Mouse (Mus musculus): ENCODE results near the gene Pigu.

Gene Pigu

GRCm38 (mm10) chr2:155356971-155357591, at the start of gene Pigu:
Gene Pigu, minus strand, starts transcription at chr2:155357430.
- ChIA-PET CTCF (interaction anchor here in 2 of 4 experiments (0.7 to 1.7 kb wide), 4 partner anchors 25 to 161 kb away, joined by 4 to 7 read pairs (median 6); partner anchors contain the start of genes Acss2 (in 1 of the 2) and Ggt7 (in 1 of the 2)), POLR2A (interaction anchor here in 3 of 4 experiments (0.5 to 5.7 kb wide), 17 partner anchors 9 to 272 kb away, joined by 3 to 31 read pairs (median 4); partner anchors contain the start of genes Trp53inp2 (in 2 of the 3) and Map1lc3a (in 1 of the 3))

GRCm38 (mm10) chr2:155404635-155405034, 47.4 kb upstream of the Pigu start:
- ChIA-PET POLR2A (interaction anchor here in 3 of 4 experiments (0.8 to 1.4 kb wide), 6 partner anchors 12 to 47 kb away, joined by 3 to 5 read pairs (median 3); partner anchors contain the start of gene Pigu (in 1 of the 3)), CTCF (interaction anchor here in 1 of 4 experiments (1.0 kb wide), 1 partner anchor 113 kb away, joined by 3 read pairs; the partner anchor contains the start of genes Acss2 and Ggt7)

DNA sequence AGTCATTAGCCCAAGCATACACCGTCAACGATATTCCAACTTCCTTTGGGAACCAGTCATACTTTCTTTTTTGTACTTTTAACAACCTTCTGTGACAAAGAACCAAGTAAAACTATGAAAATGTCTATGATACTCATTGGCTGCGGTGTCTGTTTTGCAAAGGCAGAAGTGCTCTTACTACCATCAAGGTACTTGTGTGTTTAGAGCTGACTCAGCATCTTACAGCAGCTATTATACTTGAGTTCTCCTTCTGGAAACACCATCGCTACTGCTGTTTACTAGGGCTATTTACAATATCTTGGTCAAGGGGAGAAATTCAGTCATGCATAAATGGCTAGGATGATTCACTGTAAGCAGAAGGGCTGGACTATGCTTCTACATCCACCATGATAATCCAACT, 44.7 kb upstream of the Pigu start:
- ChIA-PET POLR2A (interaction anchor here in 1 of 4 experiments (0.6 to 1.9 kb wide), 3 partner anchors 11 to 683 kb away, joined by 3 to 5 read pairs (median 3); no protein-coding TSS in a partner anchor), CTCF (no interaction called here)

- ChIA-PET POLR2A (interaction anchor here in 2 of 4 experiments (0.5 to 1.9 kb wide), 4 partner anchors 9 to 974 kb away, joined by 3 to 9 read pairs (median 4); partner anchors contain the start of gene Trp53inp2 (in 1 of the 2)), CTCF (interaction anchor here in 1 of 4 experiments (0.6 kb wide), 1 partner anchor 15 kb away, joined by 8 read pairs; no protein-coding TSS in a partner anchor)
Observed at GRCm38 (mm10) chr2:155400276-155400675, 43.0 kb upstream of the Pigu start.

DNA sequence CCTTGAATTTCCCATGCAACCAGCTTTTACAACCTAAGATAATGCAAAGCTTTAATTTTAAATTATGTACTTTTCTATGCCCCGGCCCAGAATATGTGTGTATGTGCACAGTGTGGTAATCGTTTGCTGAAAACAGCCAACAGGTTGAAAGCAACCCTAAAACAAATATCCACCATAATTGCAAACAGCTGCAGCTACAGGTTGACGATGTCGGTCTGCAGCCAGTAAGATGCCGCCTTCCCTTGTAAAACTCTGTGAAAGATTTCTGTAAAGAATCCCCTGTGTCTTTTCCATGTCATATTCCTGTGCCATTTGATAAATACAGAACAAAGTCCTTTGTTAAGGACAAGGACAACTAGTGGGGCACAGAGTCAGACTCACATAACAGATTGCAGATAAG, 37.4 kb upstream of the Pigu start:
- POLR2A ChIA-PET: interaction anchor here in 1 of 4 experiments (0.6 kb wide), 2 partner anchors 39 to 57 kb away, joined by 3 to 4 read pairs; no protein-coding TSS in a partner anchor
- CTCF ChIA-PET: no interaction called here

DNA sequence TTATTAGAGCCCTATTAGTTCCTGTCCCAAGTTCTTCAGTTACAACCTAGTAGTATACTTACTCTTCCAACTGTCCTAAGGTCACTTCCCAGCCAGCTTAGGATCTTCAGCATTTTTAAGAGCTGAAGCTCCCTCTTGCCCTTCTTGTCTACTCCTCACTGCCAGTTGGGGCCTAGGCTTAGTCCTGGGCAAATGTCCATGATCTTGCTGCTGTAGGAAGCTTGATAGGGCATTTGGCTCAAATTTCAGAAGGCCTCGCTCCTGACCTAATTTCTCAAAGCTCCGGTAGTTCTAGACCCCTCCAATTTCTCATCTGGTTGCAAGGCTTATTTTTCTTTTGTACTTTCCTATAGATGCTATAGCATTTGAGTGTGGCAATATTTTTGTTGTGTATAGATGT, 31.3 kb upstream of the Pigu start:
- CTCF ChIA-PET: no interaction called here
- POLR2A ChIA-PET: interaction anchor here in 1 of 4 experiments (0.6 to 1.7 kb wide), 4 partner anchors 19 to 1720 kb away, joined by 3 to 4 read pairs (median 3); no protein-coding TSS in a partner anchor

DNA sequence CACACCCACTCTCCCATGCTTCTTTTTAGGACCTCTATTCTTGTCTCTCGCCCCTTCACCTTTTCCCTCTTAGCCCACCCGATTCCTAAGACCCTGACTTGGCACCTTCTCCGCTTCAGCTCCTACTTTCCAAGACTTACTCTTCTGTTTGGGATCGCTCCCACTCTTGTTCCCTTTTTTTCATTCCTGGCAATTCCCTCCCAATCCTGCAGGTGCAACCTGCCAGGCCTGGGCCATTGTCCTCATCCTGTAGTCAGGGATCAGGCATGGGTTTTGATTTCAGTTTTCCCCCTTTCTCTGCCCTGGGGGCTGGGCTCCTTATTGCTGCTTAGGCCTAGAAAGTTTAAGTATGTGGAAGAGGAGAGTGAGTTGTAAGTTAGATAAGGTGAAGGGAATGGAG, 29.8 kb upstream of the Pigu start:
- ChIA-PET CTCF (no interaction called here), POLR2A (interaction anchor here in 3 of 4 experiments (0.6 to 1.7 kb wide), 7 partner anchors 12 to 335 kb away, joined by 3 to 4 read pairs (median 3); partner anchors contain the start of gene Pigu (in 1 of the 3))

GRCm38 (mm10) chr2:155386534-155386899, 29.3 kb upstream of the Pigu start:
- CTCF ChIA-PET: interaction anchor here in 2 of 4 experiments (1.4 to 2.3 kb wide), 2 partner anchors 114 to 241 kb away, joined by 4 to 11 read pairs; no protein-coding TSS in a partner anchor
- POLR2A ChIA-PET: interaction anchor here in 2 of 4 experiments (1.0 to 1.7 kb wide), 3 partner anchors 13 to 34 kb away, joined by 3 to 4 read pairs (median 4); partner anchors contain the start of gene Pigu (in 1 of the 2)

DNA sequence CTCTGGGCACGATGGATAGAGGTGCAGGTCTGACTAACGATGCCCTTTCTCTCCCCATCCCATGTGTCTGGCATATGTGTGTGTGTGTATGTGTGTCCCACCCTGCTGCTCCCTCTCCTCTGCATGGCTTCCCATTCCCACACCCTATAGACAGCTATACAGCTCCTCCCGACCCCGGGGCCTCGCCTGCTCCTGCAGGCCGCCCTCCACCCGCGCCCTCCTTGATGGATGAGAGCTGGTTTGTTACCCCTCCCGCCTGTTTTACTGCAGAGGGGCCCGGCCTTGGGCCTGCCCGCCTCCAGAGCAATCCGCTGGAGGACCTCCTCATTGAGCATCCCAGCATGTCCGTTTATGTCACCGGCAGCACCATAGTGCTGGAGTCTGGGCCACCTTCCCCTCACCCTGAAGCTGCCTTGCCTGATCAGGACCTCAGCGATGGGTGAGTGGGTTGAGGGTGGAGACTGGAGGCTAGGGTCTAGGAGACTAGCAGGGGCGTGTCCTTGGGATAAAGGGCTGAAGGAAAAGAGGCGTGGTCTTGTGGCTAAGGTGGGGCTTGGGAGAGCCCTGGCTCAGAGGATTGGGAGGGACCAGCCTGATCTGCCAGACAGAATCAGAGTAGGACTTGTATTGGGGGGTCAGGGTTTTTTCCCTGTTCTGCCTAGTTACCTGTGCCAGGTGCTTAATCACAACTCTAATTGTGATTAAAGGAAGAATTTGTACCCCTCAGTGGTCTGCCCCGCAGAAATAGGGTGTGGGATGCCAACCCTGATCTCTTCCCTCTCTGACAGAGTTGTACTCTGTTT, 28.7 kb upstream of the Pigu start:
- ChIA-PET POLR2A (interaction anchor here in 3 of 4 experiments (0.6 to 1.9 kb wide), 9 partner anchors 10 to 304 kb away, joined by 3 to 5 read pairs (median 3); partner anchors contain the start of gene Pigu (in 1 of the 3)), CTCF (interaction anchor here (0.5 to 2.3 kb wide), 9 partner anchors 29 to 658 kb away, joined by 3 to 11 read pairs (median 5); partner anchors contain the start of genes Map1lc3a (in 1 of the 4), Pigu (in 1 of the 4) and Raly (in 1 of the 4))

GRCm38 (mm10) chr2:155385090-155385489, 27.9 kb upstream of the Pigu start:
- CTCF ChIA-PET: interaction anchor here (0.6 to 2.3 kb wide), 35 partner anchors 14 to 672 kb away, joined by 3 to 12 read pairs (median 4); partner anchors contain the start of genes Map1lc3a (in 3 of the 4), Pigu (in 2 of the 4), Dynlrb1 (in 1 of the 4) and Raly (in 1 of the 4)
- POLR2A ChIA-PET: interaction anchor here in 3 of 4 experiments (0.5 to 1.9 kb wide), 20 partner anchors 11 to 658 kb away, joined by 3 to 5 read pairs (median 3); partner anchors contain the start of genes Dynlrb1 (in 1 of the 3) and Map1lc3a (in 1 of the 3)

DNA sequence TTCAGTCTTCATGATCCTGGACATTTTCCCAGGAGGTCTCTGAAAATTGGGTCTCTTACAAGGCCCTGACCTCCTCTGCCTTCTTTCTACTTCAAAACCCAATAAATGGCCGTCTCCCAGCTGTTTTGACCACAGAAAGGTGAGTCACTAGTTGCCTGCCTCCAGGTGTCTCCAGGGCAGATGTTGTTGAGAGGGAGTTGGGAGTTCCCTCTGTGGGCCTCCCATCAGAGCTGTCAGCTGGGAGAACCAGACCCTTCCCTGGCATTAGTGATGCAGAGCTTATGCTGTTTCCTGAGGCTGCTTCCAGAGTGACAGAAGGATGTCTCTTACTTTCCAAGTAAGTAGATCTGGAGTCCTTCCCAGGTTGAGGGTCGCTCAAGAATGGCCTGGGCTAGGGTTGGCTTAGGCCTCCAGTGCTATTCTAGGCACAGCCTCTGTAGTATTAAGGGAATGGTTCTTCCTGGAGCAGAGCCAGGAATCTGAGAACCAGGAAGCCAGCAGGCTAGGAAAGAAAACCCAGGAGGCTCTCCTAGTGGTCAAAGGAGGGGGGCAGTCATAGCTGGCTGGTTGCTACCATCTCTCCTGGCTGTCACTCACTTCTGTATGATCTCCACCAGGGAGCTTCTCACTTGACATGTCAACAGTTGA, 25.7 kb upstream of the Pigu start:
- POLR2A ChIA-PET: interaction anchor here in 3 of 4 experiments (0.5 to 4.7 kb wide), 34 partner anchors 8 to 1011 kb away, joined by 3 to 45 read pairs (median 6); partner anchors contain the start of genes Map1lc3a (in 3 of the 3), Dynlrb1 (in 2 of the 3), Itch (in 2 of the 3) and Ahcy (in 1 of the 3)
- CTCF ChIA-PET: interaction anchor here in 1 of 4 experiments (0.7 to 1.8 kb wide), 5 partner anchors 23 to 135 kb away, joined by 3 to 5 read pairs (median 4); partner anchors contain the start of genes Acss2 and Ggt7

GRCm38 (mm10) chr2:155382332-155382700, 25.1 kb upstream of the Pigu start:
- CTCF ChIA-PET: interaction anchor here in 3 of 4 experiments (0.6 to 1.8 kb wide), 13 partner anchors 18 to 669 kb away, joined by 3 to 6 read pairs (median 4); partner anchors contain the start of genes Map1lc3a (in 2 of the 3), Acss2 (in 1 of the 3) and Ggt7 (in 1 of the 3)
- POLR2A ChIA-PET: interaction anchor here (0.5 to 4.7 kb wide), 59 partner anchors 9 to 1011 kb away, joined by 3 to 45 read pairs (median 5); partner anchors contain the start of genes Map1lc3a (in 3 of the 4), Dynlrb1 (in 2 of the 4), Pigu (in 2 of the 4) and Acss2 (in 1 of the 4)

GRCm38 (mm10) chr2:155381643-155382331, 24.6 kb upstream of the Pigu start:
- CTCF ChIA-PET: interaction anchor here in 3 of 4 experiments (0.6 to 1.8 kb wide), 13 partner anchors 18 to 795 kb away, joined by 3 to 6 read pairs (median 4); partner anchors contain the start of genes Map1lc3a (in 2 of the 3), Acss2 (in 1 of the 3) and Ggt7 (in 1 of the 3)
- POLR2A ChIA-PET: interaction anchor here (0.5 to 4.7 kb wide), 79 partner anchors 8 to 1055 kb away, joined by 3 to 45 read pairs (median 4); partner anchors contain the start of genes Map1lc3a (in 3 of the 4), Dynlrb1 (in 2 of the 4), Pigu (in 2 of the 4) and 4930519P11Rik (in 1 of the 4)

DNA sequence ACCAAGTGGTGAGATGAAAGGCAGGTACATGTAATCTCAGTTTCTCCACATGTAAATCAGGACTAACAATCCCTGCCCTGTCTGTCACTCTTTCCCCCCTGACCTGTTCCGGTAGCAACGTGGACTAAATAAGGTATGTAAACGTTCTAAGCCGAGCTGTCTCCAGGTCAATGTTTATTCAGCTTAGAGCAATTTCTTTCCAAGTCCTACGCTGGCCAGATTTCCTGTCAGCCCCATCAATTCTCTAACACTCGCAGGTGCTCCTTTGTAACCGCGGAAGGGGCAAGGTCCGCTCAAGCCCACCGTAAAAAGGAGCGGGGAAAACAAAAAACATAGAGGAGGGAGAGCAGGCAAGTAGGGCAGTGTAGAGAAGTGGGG, 23.8 kb upstream of the Pigu start:
- ChIA-PET CTCF (interaction anchor here in 2 of 4 experiments (0.6 to 1.6 kb wide), 5 partner anchors 104 to 794 kb away, joined by 3 to 6 read pairs (median 3); partner anchors contain the start of gene Map1lc3a (in 1 of the 2)), POLR2A (interaction anchor here (0.5 to 4.7 kb wide), 58 partner anchors 7 to 1056 kb away, joined by 3 to 45 read pairs (median 4); partner anchors contain the start of genes Map1lc3a (in 3 of the 4), Dynlrb1 (in 2 of the 4), Pigu (in 2 of the 4) and 4930519P11Rik (in 1 of the 4))

GRCm38 (mm10) chr2:155380261-155381059, 23.2 kb upstream of the Pigu start, which contains the start of gene Trp53inp2:
Gene Trp53inp2, plus strand, starts transcription at chr2:155381059.
- POLR2A ChIA-PET: interaction anchor here in 2 of 4 experiments (0.7 to 4.7 kb wide), 15 partner anchors 8 to 590 kb away, joined by 3 to 45 read pairs (median 9); partner anchors contain the start of genes Map1lc3a (in 2 of the 2), Pigu (in 2 of the 2), Ahcy (in 1 of the 2) and Dynlrb1 (in 1 of the 2)
- CTCF ChIA-PET: interaction anchor here in 1 of 4 experiments (1.6 kb wide), 1 partner anchor 104 kb away, joined by 6 read pairs; the partner anchor contains the start of gene Map1lc3a
